Mouse (Mus musculus): Measurements from ENCODE around the gene P3h4. TPM values are rescaled to one million over a fixed set of nuclear protein-coding genes. Genes with fewer than 3 reads are reported as not detected.

P3h4 gene
- polyA plus RNA-seq, 1 experiment from 2014 or later, result 38.5 TPM

- peak overlapping the region; percentile 54 for H3K27ac ChIP-seq (ENCODE audit: low read length)
- no peaks in the 10 kb centered on the region for H3K9me3 ChIP-seq (ENCODE audit: control insufficient read depth, low read length)
- peak overlapping the region; percentile 90 for H3K9ac ChIP-seq (ENCODE audit: low read depth, low read length)
- H3K4me3 ChIP-seq (ENCODE audit: low read length), result no peak overlapping the region; the same call in 1 of the 2 replicates
- WGBS, result 37% methylated on average over 11 of the region's 11 CpGs
- peaks cover 35% of the 10 kb centered on the region for H3K4me1 ChIP-seq (ENCODE audit: control insufficient read depth, insufficient read depth, low read length)
- no peaks in the 10 kb centered on the region for H3K36me3 ChIP-seq (ENCODE audit: control insufficient read depth, insufficient read depth, low read length)
- peak overlapping the region; percentile 85 for H3K4me2 ChIP-seq (ENCODE audit: low read depth, low read length)
- no peaks in the 10 kb centered on the region for H3K27me3 ChIP-seq (replicated peaks; ENCODE audit: control insufficient read depth, insufficient read depth, low read length)
- ATAC-seq, result peak; percentile 29
Measured at GRCm38 (mm10) chr11:100411736-100412135, 2.9 kb downstream of the P3h4 start.

GRCm38 (mm10) chr11:100409686-100410085 lies 5.0 kb downstream of the P3h4 start:
- H3K9me3 ChIP-seq (ENCODE audit: control insufficient read depth, low read length), result no peaks in the 10 kb centered on the region
- peaks cover 29% of the 10 kb centered on the region for H3K4me1 ChIP-seq (ENCODE audit: control insufficient read depth, insufficient read depth, low read length)
- WGBS, result 63% methylated on average over 3 of the region's 3 CpGs
- no peaks in the 10 kb centered on the region for H3K27me3 ChIP-seq (replicated peaks; ENCODE audit: control insufficient read depth, insufficient read depth, low read length)
- H3K9ac ChIP-seq (ENCODE audit: low read depth, low read length), result no peak overlapping the region
- H3K36me3 ChIP-seq (ENCODE audit: control insufficient read depth, insufficient read depth, low read length), result no peaks in the 10 kb centered on the region
- H3K4me2 ChIP-seq (ENCODE audit: low read depth, low read length), result no peak overlapping the region
- ATAC-seq, result no peak
- H3K27ac ChIP-seq (ENCODE audit: low read length), result no peak overlapping the region
- no peak overlapping the region for H3K4me3 ChIP-seq (ENCODE audit: low read length)

GRCm38 (mm10) chr11:100408835-100409462 lies 5.7 kb downstream of the P3h4 start:
- H3K4me2 ChIP-seq (ENCODE audit: low read depth, low read length), result no peak overlapping the region
- no peak overlapping the region for H3K9ac ChIP-seq (ENCODE audit: low read depth, low read length)
- H3K36me3 ChIP-seq (ENCODE audit: control insufficient read depth, insufficient read depth, low read length), result no peaks in the 10 kb centered on the region
- H3K4me1 ChIP-seq (ENCODE audit: control insufficient read depth, insufficient read depth, low read length), result peaks cover 31% of the 10 kb centered on the region
- no peak overlapping the region for H3K27ac ChIP-seq (ENCODE audit: low read length)
- no peak for ATAC-seq
- H3K4me3 ChIP-seq (ENCODE audit: low read length), result no peak overlapping the region
- H3K9me3 ChIP-seq (ENCODE audit: control insufficient read depth, low read length), result no peaks in the 10 kb centered on the region
- 93% methylated on average over 12 of the region's 12 CpGs for WGBS
- H3K27me3 ChIP-seq (replicated peaks; ENCODE audit: control insufficient read depth, insufficient read depth, low read length), result no peaks in the 10 kb centered on the region

- no peaks in the 10 kb centered on the region for H3K27me3 ChIP-seq (replicated peaks; ENCODE audit: control insufficient read depth, insufficient read depth, low read length)
- no peak overlapping the region for H3K4me3 ChIP-seq (ENCODE audit: low read length)
- H3K36me3 ChIP-seq (ENCODE audit: control insufficient read depth, insufficient read depth, low read length), result no peaks in the 10 kb centered on the region
- WGBS, result 41% methylated on average over 10 of the region's 10 CpGs
- no peak overlapping the region for H3K9ac ChIP-seq (ENCODE audit: low read depth, low read length)
- ATAC-seq, result no peak
- H3K9me3 ChIP-seq (ENCODE audit: control insufficient read depth, low read length), result no peaks in the 10 kb centered on the region
- peaks cover 31% of the 10 kb centered on the region for H3K4me1 ChIP-seq (ENCODE audit: control insufficient read depth, insufficient read depth, low read length)
- no peak overlapping the region for H3K27ac ChIP-seq (ENCODE audit: low read length)
- no peak overlapping the region for H3K4me2 ChIP-seq (ENCODE audit: low read depth, low read length)
Measured at GRCm38 (mm10) chr11:100408076-100408834, 6.4 kb downstream of the P3h4 start.

- Histone ChIP-seq H3K36me3 (ENCODE audit: control insufficient read depth, insufficient read depth, low read length) (no peaks in the 10 kb centered on the region), H3K27me3 (replicated peaks; ENCODE audit: control insufficient read depth, insufficient read depth, low read length) (no peaks in the 10 kb centered on the region), H3K4me3 (ENCODE audit: low read length) (no peak overlapping the region), H3K4me1 (ENCODE audit: control insufficient read depth, insufficient read depth, low read length) (peaks cover 31% of the 10 kb centered on the region), H3K4me2 (ENCODE audit: low read depth, low read length) (no peak overlapping the region), H3K27ac (ENCODE audit: low read length) (no peak overlapping the region), H3K9me3 (ENCODE audit: control insufficient read depth, low read length) (no peaks in the 10 kb centered on the region), H3K9ac (ENCODE audit: low read depth, low read length) (no peak overlapping the region)
- 83% methylated on average over 5 of the region's 5 CpGs for WGBS
- ATAC-seq, result no peak
Measured at GRCm38 (mm10) chr11:100406995-100407705, 7.5 kb downstream of the P3h4 start.

- Histone ChIP-seq H3K9ac (ENCODE audit: low read depth, low read length) (no peak overlapping the region), H3K36me3 (ENCODE audit: control insufficient read depth, insufficient read depth, low read length) (no peaks in the 10 kb centered on the region), H3K27ac (ENCODE audit: low read length) (no peak overlapping the region), H3K9me3 (ENCODE audit: control insufficient read depth, low read length) (no peaks in the 10 kb centered on the region), H3K4me1 (ENCODE audit: control insufficient read depth, insufficient read depth, low read length) (peaks cover 26% of the 10 kb centered on the region), H3K27me3 (replicated peaks; ENCODE audit: control insufficient read depth, insufficient read depth, low read length) (no peaks in the 10 kb centered on the region), H3K4me3 (ENCODE audit: low read length) (no peak overlapping the region), H3K4me2 (ENCODE audit: low read depth, low read length) (no peak overlapping the region)
- ATAC-seq, result no peak
- 76% methylated on average over 8 of the region's 8 CpGs for WGBS
Measured at GRCm38 (mm10) chr11:100406273-100406672, 8.4 kb downstream of the P3h4 start.

GRCm38 (mm10) chr11:100404456-100405074 lies 10.1 kb downstream of the P3h4 start:
- ATAC-seq, result no peak
- Histone ChIP-seq H3K27ac (ENCODE audit: low read length) (no peak overlapping the region), H3K9ac (ENCODE audit: low read depth, low read length) (no peak overlapping the region), H3K4me3 (ENCODE audit: low read length) (no peak overlapping the region), H3K4me2 (ENCODE audit: low read depth, low read length) (no peak overlapping the region), H3K9me3 (ENCODE audit: control insufficient read depth, low read length) (no peaks in the 10 kb centered on the region), H3K36me3 (ENCODE audit: control insufficient read depth, insufficient read depth, low read length) (no peaks in the 10 kb centered on the region), H3K27me3 (replicated peaks; ENCODE audit: control insufficient read depth, insufficient read depth, low read length) (no peaks in the 10 kb centered on the region), H3K4me1 (ENCODE audit: control insufficient read depth, insufficient read depth, low read length) (peaks cover 30% of the 10 kb centered on the region)
- WGBS, result 91% methylated on average over 3 of the region's 3 CpGs

GRCm38 (mm10) chr11:100403445-100404134 lies 11.0 kb downstream of the P3h4 start:
- peak overlapping the region; percentile 57 for H3K27ac ChIP-seq (ENCODE audit: low read length)
- no peaks in the 10 kb centered on the region for H3K36me3 ChIP-seq (ENCODE audit: control insufficient read depth, insufficient read depth, low read length)
- H3K4me2 ChIP-seq (ENCODE audit: low read depth, low read length), result no peak overlapping the region
- H3K4me3 ChIP-seq (ENCODE audit: low read length), result no peak overlapping the region
- no peaks in the 10 kb centered on the region for H3K9me3 ChIP-seq (ENCODE audit: control insufficient read depth, low read length)
- peaks cover 34% of the 10 kb centered on the region for H3K4me1 ChIP-seq (ENCODE audit: control insufficient read depth, insufficient read depth, low read length)
- no peaks in the 10 kb centered on the region for H3K27me3 ChIP-seq (replicated peaks; ENCODE audit: control insufficient read depth, insufficient read depth, low read length)
- WGBS, result 32% methylated on average over 10 of the region's 10 CpGs
- peak; percentile 24; the same call in 1 of the 2 replicates for ATAC-seq
- 0 out of 2 replicates have a peak overlapping the region, but pooled peaks have one; percentile 29 for H3K9ac ChIP-seq (ENCODE audit: low read depth, low read length)

Measured in intestine, embryonic 16.5 days (tissue).